Mouse (Mus musculus): Measurements from ENCODE around the gene Nt5dc1.
"Not testable (repeated sequence)": the region's sequence is repeated elsewhere in the genome, so short reads cannot be mapped to it uniquely, and the experiment has no call there.

GRCm38 (mm10) chr10:34252833-34253232, 165.5 kb downstream of the Nt5dc1 start:
- not testable (repeated sequence) for TF ChIP-seq CTCF, POLR2A (IDR thresholded peaks at IDR 0.05; ENCODE audit: extremely low read depth, insufficient read depth, low read length)

All from cortical plate, adult 2 months (tissue).